Mouse (Mus musculus): ENCODE data around the gene Ubtf. TPM values are rescaled to one million over a fixed set of nuclear protein-coding genes. Genes with fewer than 3 reads are reported as not detected.
A peak's percentile ranks its signal among the peaks of the same experiment; 100 is the strongest.

Gene Ubtf
- polyA plus RNA-seq, 1 experiment from 2014 or later: 50.9 TPM

DNA sequence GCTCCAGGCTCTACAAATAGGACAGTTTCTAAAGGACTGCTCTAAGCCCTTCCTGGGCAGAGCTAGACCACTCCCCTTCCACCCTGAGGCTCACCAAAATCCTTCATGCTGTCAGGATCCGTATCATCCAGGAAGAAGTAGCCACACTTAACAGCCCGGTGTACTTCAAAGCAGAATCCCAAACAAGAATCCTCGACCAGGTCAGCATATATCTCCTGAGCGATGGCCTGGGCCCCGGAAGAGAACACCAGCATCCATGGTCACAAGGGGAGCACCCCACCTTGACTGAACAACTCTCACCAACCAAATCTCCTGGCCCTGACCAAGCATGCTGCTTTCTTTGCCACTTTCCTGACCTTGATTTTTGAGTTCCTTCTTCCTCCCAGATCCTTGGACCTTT is 25.1 kb downstream of the Ubtf start:
- H3K9ac ChIP-seq: peak overlapping the region; percentile 88
- H3K4me2 ChIP-seq: peak overlapping the region; percentile 95
- no peaks in the 10 kb centered on the region for H3K9me3 ChIP-seq (replicated peaks)
- 75% methylated on average over 5 of the region's 5 CpGs for WGBS (ENCODE audit: insufficient replicate concordance)
- no peak for ATAC-seq (ENCODE audit: insufficient read depth)
- peaks cover 47% of the 10 kb centered on the region for H3K4me1 ChIP-seq (replicated peaks)
- 0 out of 2 replicates have a peak overlapping the region, but pooled peaks have one; percentile 97 for H3K27ac ChIP-seq (replicated peaks)
- peaks cover 47% of the 10 kb centered on the region for H3K36me3 ChIP-seq (replicated peaks)
- H3K4me3 ChIP-seq (replicated peaks): no peak overlapping the region
- no peaks in the 10 kb centered on the region for H3K27me3 ChIP-seq

DNA sequence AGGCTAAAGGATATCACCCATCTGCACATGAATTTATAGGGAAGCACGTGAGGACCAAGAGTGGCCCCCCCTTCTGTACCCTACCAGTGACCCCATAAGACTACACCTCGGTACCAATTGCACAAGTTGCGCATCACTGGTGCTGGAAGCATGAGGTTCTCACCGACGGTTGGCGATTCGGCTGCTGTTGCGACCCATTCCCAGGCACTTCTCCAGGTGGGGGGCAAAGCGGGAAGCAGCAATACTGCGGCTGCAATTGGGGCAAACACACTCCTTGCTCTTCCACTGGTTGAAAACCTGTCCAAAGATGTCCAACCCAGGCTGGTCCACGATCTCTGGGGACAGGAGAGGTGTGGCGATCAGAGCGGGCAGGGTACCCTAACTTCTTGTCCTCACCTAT is 25.6 kb downstream of the Ubtf start:
- Histone ChIP-seq H3K27ac (replicated peaks) (no peak overlapping the region), H3K36me3 (replicated peaks) (peaks cover 50% of the 10 kb centered on the region), H3K4me1 (replicated peaks) (peaks cover 48% of the 10 kb centered on the region), H3K4me2 (no peak overlapping the region), H3K4me3 (replicated peaks) (no peak overlapping the region), H3K9ac (no peak overlapping the region), H3K9me3 (replicated peaks) (no peaks in the 10 kb centered on the region), H3K27me3 (no peaks in the 10 kb centered on the region)
- 92% methylated on average over 13 of the region's 13 CpGs for whole genome bisulfite sequencing (ENCODE audit: insufficient replicate concordance)
- no peak for ATAC-seq (ENCODE audit: insufficient read depth)

DNA sequence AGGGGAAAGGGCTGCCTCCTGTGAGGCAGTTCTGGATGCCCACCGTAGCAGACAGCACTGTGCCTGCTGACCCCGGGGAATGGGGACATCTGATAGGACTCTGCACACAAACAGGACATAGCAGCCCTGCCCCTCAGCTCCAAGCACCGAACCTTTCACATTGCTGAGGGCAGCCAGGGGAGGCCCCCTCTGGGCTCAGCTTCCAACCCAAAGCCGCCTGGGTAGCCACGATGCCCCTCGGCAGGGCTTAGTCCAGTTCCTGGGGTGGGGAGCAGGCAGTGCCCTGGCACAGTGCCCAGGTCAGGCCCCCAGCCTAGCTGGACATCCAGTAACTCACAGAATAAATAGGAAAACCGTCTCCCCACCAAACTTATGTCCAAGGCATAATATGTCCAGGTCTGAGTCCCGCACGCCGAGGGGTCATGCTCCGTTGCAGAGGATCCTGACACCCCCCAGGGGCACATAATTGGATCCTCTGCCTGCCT is 28.4 kb downstream of the Ubtf start:
- no peak overlapping the region for H3K4me3 ChIP-seq (replicated peaks)
- no peaks in the 10 kb centered on the region for H3K27me3 ChIP-seq
- ATAC-seq (ENCODE audit: insufficient read depth): no peak
- peaks cover 59% of the 10 kb centered on the region for H3K4me1 ChIP-seq (replicated peaks)
- peaks cover 73% of the 10 kb centered on the region for H3K36me3 ChIP-seq (replicated peaks)
- no peaks in the 10 kb centered on the region for H3K9me3 ChIP-seq (replicated peaks)
- WGBS (ENCODE audit: insufficient replicate concordance): 82% methylated on average over 11 of the region's 11 CpGs
- no peak overlapping the region for H3K4me2 ChIP-seq
- no peak overlapping the region for H3K27ac ChIP-seq (replicated peaks)
- no peak overlapping the region for H3K9ac ChIP-seq

DNA sequence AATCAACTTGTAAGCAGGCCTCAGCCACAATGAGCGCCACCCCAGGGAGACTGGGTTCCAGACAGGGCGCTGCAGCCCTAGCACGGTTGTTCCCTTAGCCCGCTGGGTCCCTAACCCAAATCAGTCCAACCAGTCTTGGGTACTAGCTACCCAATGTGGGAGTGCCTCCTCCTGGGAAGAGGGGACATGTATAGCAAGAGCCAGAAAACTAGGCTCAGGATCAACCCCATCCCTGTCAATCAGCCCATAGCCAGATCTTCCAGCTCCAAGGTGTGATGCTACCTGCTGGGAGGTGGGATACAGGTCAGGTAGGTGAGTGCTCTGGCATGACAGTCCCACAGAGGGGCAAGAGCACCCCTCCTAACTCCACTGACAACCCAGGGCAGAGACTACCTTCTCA is 29.4 kb downstream of the Ubtf start:
- Histone ChIP-seq H3K36me3 (replicated peaks) (peaks cover 73% of the 10 kb centered on the region), H3K4me1 (replicated peaks) (peaks cover 58% of the 10 kb centered on the region), H3K4me3 (replicated peaks) (no peak overlapping the region), H3K9me3 (replicated peaks) (no peaks in the 10 kb centered on the region), H3K27me3 (no peaks in the 10 kb centered on the region), H3K9ac (no peak overlapping the region), H3K4me2 (no peak overlapping the region), H3K27ac (replicated peaks) (no peak overlapping the region)
- ATAC-seq (ENCODE audit: insufficient read depth): no peak
- WGBS (ENCODE audit: insufficient replicate concordance): 87% methylated on average over 4 of the region's 4 CpGs

DNA sequence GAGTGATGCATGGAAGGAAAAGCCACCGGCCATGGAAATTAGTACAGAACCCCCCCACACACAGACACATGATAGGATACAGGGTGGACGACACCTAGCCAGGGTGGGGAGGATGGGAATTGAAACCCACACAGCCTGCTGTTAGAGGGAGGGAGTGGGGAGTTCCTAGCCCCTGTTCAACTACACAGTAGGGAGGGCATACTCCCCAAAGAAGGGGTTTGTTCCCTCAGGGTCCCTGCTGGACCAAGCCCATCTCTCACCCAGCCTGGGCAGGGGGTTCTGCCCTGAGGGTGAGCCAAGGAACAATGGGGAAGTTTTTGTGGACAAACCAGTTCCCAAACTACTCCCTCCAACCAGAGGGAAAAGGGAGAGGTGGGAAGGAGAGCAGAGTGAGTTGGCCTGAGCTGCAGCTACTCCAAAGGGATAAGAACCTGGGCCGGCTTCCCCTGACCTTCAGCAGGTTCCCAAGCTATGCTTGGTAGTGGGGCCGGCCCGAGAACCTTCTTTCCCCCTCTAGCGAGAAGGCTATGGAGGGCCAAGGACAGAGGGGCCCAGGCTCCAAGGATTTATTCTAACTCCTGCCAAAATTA is 29.9 kb downstream of the Ubtf start:
- Histone ChIP-seq H3K4me3 (replicated peaks) (no peak overlapping the region), H3K36me3 (replicated peaks) (peaks cover 72% of the 10 kb centered on the region), H3K9ac (no peak overlapping the region), H3K27ac (replicated peaks) (no peak overlapping the region), H3K27me3 (no peaks in the 10 kb centered on the region), H3K4me1 (replicated peaks) (peaks cover 53% of the 10 kb centered on the region), H3K4me2 (no peak overlapping the region), H3K9me3 (replicated peaks) (no peaks in the 10 kb centered on the region)
- ATAC-seq (ENCODE audit: insufficient read depth): no peak
- WGBS (ENCODE audit: insufficient replicate concordance): 66% methylated on average over 6 of the region's 6 CpGs

DNA sequence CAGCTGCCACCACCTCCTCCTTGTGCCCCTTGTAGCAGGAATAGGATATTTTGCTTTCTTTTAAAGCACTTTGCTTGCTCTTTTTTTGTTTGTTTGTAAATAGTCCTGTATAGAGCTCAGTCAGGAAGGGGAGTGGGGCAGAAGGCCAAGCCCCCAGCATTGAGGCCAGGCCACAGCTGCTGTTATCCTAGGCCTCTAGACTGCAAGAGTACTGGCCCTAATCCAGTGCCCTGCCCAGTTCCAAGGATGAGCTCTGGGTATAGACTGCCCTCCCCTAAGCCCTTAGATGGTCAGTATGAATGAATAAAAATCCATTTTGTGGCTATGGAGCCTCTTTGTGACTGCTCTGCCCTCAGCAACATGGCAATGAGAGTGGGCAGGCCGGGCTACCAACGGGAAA is 30.6 kb downstream of the Ubtf start:
- Histone ChIP-seq H3K9me3 (replicated peaks) (no peaks in the 10 kb centered on the region), H3K4me3 (replicated peaks) (no peak overlapping the region), H3K36me3 (replicated peaks) (peaks cover 66% of the 10 kb centered on the region), H3K4me2 (0 out of 2 replicates have a peak overlapping the region, but pooled peaks have one; percentile 29), H3K27me3 (no peaks in the 10 kb centered on the region), H3K9ac (peak overlapping the region; percentile 19; the same call in 1 of the 2 replicates), H3K27ac (replicated peaks) (peak overlapping the region; percentile 65; the same call in 1 of the 2 replicates), H3K4me1 (replicated peaks) (peaks cover 51% of the 10 kb centered on the region)
- ATAC-seq (ENCODE audit: insufficient read depth): no peak
- 83% methylated on average over 2 of the region's 2 CpGs for WGBS (ENCODE audit: insufficient replicate concordance)

DNA sequence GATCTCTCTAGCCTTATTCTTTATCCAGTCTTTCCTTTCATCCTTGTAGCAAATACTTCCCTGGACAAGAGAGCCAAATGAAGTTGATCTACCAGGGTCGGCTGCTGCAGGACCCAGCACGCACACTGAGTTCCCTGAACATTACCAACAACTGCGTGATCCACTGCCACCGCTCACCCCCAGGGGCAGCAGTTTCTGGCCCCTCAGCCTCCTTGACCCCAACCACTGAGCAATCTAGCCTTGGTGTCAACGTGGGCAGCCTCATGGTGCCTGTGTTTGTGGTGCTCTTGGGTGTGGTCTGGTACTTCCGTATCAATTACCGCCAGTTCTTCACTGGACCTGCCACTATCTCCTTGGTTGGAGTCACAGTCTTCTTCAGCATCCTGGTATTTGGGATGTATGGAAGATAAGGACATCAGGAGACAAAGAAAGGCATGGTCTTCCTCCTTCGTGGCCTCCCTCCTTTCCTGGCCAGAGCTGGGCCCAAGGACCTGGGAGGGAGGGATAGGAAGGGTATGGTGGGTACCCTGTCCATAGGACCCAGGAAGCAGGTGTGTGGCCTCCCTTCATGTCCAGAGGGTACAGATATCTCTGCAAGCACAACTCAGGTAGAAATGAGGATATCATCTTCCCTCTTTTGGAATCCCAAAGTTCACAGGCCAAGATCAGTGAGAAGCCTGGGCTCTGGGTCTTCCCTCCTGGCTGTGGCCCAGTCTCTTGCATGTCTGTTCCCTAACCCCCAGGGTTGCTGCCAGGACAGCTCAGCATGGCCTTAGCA is 31.3 kb downstream of the Ubtf start:
- H3K4me2 ChIP-seq: peak overlapping the region; percentile 29; the same call in 1 of the 2 replicates
- peaks cover 59% of the 10 kb centered on the region for H3K36me3 ChIP-seq (replicated peaks)
- peak overlapping the region; percentile 65 for H3K27ac ChIP-seq (replicated peaks)

DNA sequence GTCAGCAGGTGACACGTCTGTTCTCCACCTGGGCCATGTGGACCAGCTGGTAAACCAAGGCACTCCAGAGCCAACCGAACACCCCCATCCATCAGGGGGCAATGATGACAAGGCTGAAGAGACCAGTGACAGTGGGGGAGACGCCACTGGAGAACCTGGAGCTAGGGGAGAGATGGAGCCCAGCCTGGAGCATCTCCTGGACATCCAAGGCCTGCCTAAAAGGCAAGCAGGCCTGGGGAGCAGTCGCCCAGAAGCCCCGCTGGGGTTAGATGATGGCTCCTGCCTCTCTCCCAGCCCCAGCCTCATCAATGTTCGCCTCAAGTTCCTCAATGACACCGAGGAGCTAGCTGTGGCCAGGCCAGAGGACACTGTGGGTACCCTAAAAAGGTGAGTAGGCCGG is 32.1 kb downstream of the Ubtf start:
- peak overlapping the region; percentile 46 for H3K27ac ChIP-seq (replicated peaks)
- 80% methylated on average over 8 of the region's 8 CpGs for WGBS (ENCODE audit: insufficient replicate concordance)
- H3K4me3 ChIP-seq (replicated peaks): no peak overlapping the region
- no peaks in the 10 kb centered on the region for H3K9me3 ChIP-seq (replicated peaks)
- no peak for ATAC-seq (ENCODE audit: insufficient read depth)
- no peak overlapping the region for H3K4me2 ChIP-seq
- peaks cover 51% of the 10 kb centered on the region for H3K36me3 ChIP-seq (replicated peaks)
- no peaks in the 10 kb centered on the region for H3K27me3 ChIP-seq
- no peak overlapping the region for H3K9ac ChIP-seq
- H3K4me1 ChIP-seq (replicated peaks): peaks cover 52% of the 10 kb centered on the region

More for the DNA sequence above, 31.3 kb downstream of the Ubtf start:
- peak overlapping the region; percentile 19; the same call in 1 of the 2 replicates for H3K9ac ChIP-seq
- no peak for ATAC-seq (ENCODE audit: insufficient read depth)
- 68% methylated on average over 8 of the region's 8 CpGs for WGBS (ENCODE audit: insufficient replicate concordance)
- H3K27me3 ChIP-seq: no peaks in the 10 kb centered on the region
- H3K9me3 ChIP-seq (replicated peaks): no peaks in the 10 kb centered on the region
- H3K4me3 ChIP-seq (replicated peaks): no peak overlapping the region
- H3K4me1 ChIP-seq (replicated peaks): peaks cover 52% of the 10 kb centered on the region

DNA sequence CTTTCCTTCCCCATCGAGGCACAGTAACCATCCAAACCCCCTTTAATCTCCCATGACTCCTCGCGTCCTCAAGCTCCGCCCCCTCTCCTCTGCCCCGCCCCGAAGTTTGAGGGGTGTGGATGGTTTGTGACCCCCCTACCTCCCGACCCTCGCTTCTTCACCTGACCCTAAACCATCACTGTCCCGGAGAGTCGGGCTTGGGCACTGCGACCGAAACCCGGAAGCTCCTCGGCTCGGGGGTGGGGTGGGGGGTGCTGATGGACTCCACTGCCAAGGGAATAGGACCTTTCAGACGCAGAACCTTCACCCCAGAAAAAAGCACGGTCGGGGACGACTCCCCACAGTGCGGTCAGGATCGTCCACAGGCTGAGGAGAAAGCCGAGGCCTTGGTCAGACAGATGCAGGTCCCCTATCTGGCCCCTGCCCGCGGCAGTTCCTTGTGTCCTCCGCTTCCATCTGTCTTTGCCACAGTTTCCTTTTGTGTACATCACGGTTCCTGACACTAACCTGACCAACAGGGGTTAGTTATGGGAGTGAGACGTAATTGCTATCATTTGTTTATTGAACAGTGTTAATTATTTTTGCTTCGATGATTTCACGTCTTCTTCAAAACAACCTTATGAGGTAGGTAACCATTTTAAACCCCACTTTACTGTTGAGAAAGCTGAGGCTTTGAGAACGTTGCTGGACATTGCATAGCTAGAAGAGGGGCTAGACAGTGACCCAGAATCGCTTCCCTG is 34.3 kb downstream of the Ubtf start:
- Histone ChIP-seq H3K36me3 (replicated peaks) (peaks cover 29% of the 10 kb centered on the region), H3K4me3 (replicated peaks) (peak overlapping the region; percentile 73), H3K9me3 (replicated peaks) (no peaks in the 10 kb centered on the region), H3K27me3 (no peaks in the 10 kb centered on the region), H3K27ac (replicated peaks) (peak overlapping the region; percentile 77), H3K4me1 (replicated peaks) (peaks cover 48% of the 10 kb centered on the region), H3K9ac (peak overlapping the region; percentile 65), H3K4me2 (peak overlapping the region; percentile 66)
- WGBS (ENCODE audit: insufficient replicate concordance): 3% methylated on average over 31 of the region's 31 CpGs
- peak; percentile 61 for ATAC-seq (ENCODE audit: insufficient read depth)

DNA sequence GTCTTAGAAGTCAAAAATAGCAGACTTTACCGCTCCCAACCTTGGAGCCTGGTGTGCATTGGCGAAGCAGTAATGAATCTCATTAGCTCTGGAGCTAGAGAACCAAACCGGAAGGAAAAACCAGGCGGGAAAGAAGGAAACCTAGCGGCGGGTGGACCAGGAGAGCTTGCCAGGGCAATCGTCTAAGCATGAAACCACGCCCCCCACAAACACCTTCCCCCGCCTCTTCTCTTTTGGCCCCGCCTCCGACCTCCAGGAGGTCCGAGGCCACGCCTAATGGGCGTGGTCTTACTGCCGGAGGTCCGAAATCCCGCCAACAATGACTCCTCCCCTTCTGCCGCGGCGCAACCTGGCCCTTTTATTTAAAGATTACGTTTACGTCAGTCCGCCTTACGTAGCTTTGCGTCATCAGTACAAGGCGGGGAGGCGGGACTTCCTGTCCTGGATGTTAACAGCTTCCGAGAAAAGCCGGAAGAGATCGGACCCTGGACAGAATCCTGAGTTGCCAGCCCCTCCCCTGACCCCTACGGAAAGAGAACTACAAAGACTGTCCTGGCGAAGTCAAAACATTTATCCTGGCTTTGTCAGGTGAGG is 34.9 kb downstream of the Ubtf start, which contains the start of gene Tmub2:
Gene Tmub2, plus strand, starts transcription at position 431 of the 594 bp plus-strand sequence.
- Histone ChIP-seq H3K27ac (replicated peaks) (peak within 1 kb of the TSS; percentile 77), H3K9me3 (replicated peaks) (no peaks in the 10 kb centered on the region), H3K4me3 (replicated peaks) (peak within 1 kb of the TSS; percentile 73), H3K27me3 (no peaks in the 10 kb centered on the region), H3K9ac (peak within 1 kb of the TSS; percentile 65), H3K4me2 (peak within 1 kb of the TSS; percentile 66), H3K4me1 (replicated peaks) (peaks cover 48% of the 10 kb centered on the region), H3K36me3 (replicated peaks) (peaks cover 26% of the 10 kb centered on the region)
- ATAC-seq (ENCODE audit: insufficient read depth): peak; percentile 87
- WGBS (ENCODE audit: insufficient replicate concordance): under 1% methylated on average over 32 of the region's 32 CpGs
